Mouse (Mus musculus) intestine, embryonic 16.5 days (tissue): ENCODE measurements at regions not wholly inside any gene's neighbourhood (a gene's known extent, or its start where the extent isn't known, plus 50 kb on each side); places are given as distances from the start of the nearest gene placed in this dataset.
A peak's percentile ranks its signal among the peaks of the same experiment; 100 is the strongest.

Source experiments
- ATAC-seq: fragments of 200-750 bp; cut with Nextera tagmentation; 2 replicates; pipeline ENCODE4 v1.8.0; 2017; ENCODE audit warnings: moderate TSS enrichment, moderate library complexity
- H3K27ac ChIP-seq: fragments of 300-500 bp; sonication (generic); 2 replicates; pipeline ENCODE4 v1.5.1; 2014; ENCODE audit warnings: mild to moderate bottlenecking, low read length
- H3K27me3 ChIP-seq: fragments of 300-500 bp; sonication (generic); replicated peaks from 2 replicates; pipeline ENCODE4 v1.6.1; 2014; ENCODE audit warnings: low read length, control low read depth, mixed read lengths; ENCODE audit not compliant: control insufficient read depth, insufficient read depth
- H3K36me3 ChIP-seq: fragments of 300-500 bp; sonication (generic); 2 replicates; pipeline ENCODE4 v1.6.1; 2014; ENCODE audit warnings: low read length, control low read depth; ENCODE audit not compliant: control insufficient read depth, insufficient read depth
- H3K4me1 ChIP-seq: fragments of 300-500 bp; sonication (generic); 2 replicates; pipeline ENCODE4 v1.6.1; 2014; ENCODE audit warnings: low read length, control low read depth, mixed read lengths; ENCODE audit not compliant: control insufficient read depth, insufficient read depth
- H3K4me2 ChIP-seq: fragments of 300-500 bp; sonication (generic); 2 replicates; pipeline ENCODE4 v1.6.1; 2014; ENCODE audit warnings: low read depth, low read length, control low read depth
- H3K4me3 ChIP-seq: fragments of 300-500 bp; sonication (generic); 2 replicates; pipeline ENCODE4 v1.5.1; 2014; ENCODE audit warnings: mild to moderate bottlenecking, low read length
- H3K9ac ChIP-seq: fragments of 300-500 bp; sonication (generic); 2 replicates; pipeline ENCODE4 v1.6.1; 2014; ENCODE audit warnings: low read depth, low read length
- H3K9me3 ChIP-seq: fragments of 300-500 bp; sonication (generic); 2 replicates; pipeline ENCODE4 v1.6.1; 2016; ENCODE audit warnings: low read length, control low read depth; ENCODE audit not compliant: control insufficient read depth
- WGBS: fragments of 180-500 bp; shearing (Covaris S2); extraction: QIAGEN DNeasy Blood & Tissue Kit; methylation state at CpG from one replicate; pipeline ENCODE4 v1.1.7; 2014; 5-methylcytosine and 5-hydroxymethylcytosine counted together

- Histone ChIP-seq H3K9me3 (no peaks in the 10 kb centered on the region), H3K9ac (no peak overlapping the region), H3K27me3 (no peaks in the 10 kb centered on the region), H3K4me2 (no peak overlapping the region), H3K4me1 (no peaks in the 10 kb centered on the region), H3K4me3 (no peak overlapping the region), H3K27ac (no peak overlapping the region), H3K36me3 (no peaks in the 10 kb centered on the region)
- ATAC-seq, result no peak
Observed at GRCm38 (mm10) chrX:162255873-162256272, 96.3 kb upstream of the Nhs start.

- no peak for ATAC-seq
- Histone ChIP-seq H3K27ac (no peak overlapping the region), H3K9me3 (no peaks in the 10 kb centered on the region), H3K27me3 (0 out of 2 replicates have a peak, but pooled peaks cover 5% of the 10 kb centered on the region), H3K9ac (no peak overlapping the region), H3K4me2 (no peak overlapping the region), H3K4me3 (no peak overlapping the region), H3K4me1 (no peaks in the 10 kb centered on the region), H3K36me3 (no peaks in the 10 kb centered on the region)
- 76% methylated on average over 3 of the region's 3 CpGs for WGBS
Observed at GRCm38 (mm10) chrX:162241291-162241690, 81.8 kb upstream of the Nhs start.

- Histone ChIP-seq H3K9ac (no peak overlapping the region), H3K36me3 (no peaks in the 10 kb centered on the region), H3K9me3 (no peaks in the 10 kb centered on the region), H3K4me2 (no peak overlapping the region), H3K4me1 (no peaks in the 10 kb centered on the region), H3K4me3 (no peak overlapping the region), H3K27ac (no peak overlapping the region), H3K27me3 (0 out of 2 replicates have a peak, but pooled peaks cover 5% of the 10 kb centered on the region)
- WGBS, result 43% methylated on average over 5 of the region's 5 CpGs
- ATAC-seq, result peak; percentile 86
Observed at GRCm38 (mm10) chrX:162235552-162235951, 76.0 kb upstream of the Nhs start.

- Histone ChIP-seq H3K27ac (no peak overlapping the region), H3K9ac (no peak overlapping the region), H3K27me3 (no peaks in the 10 kb centered on the region; the same call in 1 of the 2 replicates), H3K4me2 (no peak overlapping the region), H3K36me3 (no peaks in the 10 kb centered on the region), H3K4me1 (no peaks in the 10 kb centered on the region), H3K9me3 (no peaks in the 10 kb centered on the region), H3K4me3 (no peak overlapping the region)
- WGBS, result 55% methylated on average over 2 of the region's 2 CpGs
- ATAC-seq, result no peak
Observed at GRCm38 (mm10) chrX:162210848-162211247, 51.3 kb upstream of the Nhs start.
